Mouse (Mus musculus) lung, adult 18-20 months (tissue): ENCODE results near the gene D13Ertd608e.
"Not testable (repeated sequence)": the region's sequence is repeated elsewhere in the genome, so short reads cannot be mapped to it uniquely, and the experiment has no call there.

Experiments used
- DNase-seq, 2 experiments: peaks; one replicate each; pipeline ENCODE4 v3.0.0; 2022; ENCODE audit warnings: mixed read lengths in 2 of 2

The D13Ertd608e gene

GRCm38 (mm10) chr13:119835320-119836056, at the start of gene D13Ertd608e:
Gene D13Ertd608e (plus strand): TSS chr13:119836006.
- DNase-seq: peak; percentile 11 to 24

GRCm38 (mm10) chr13:119789851-119790717, 45.7 kb upstream of the D13Ertd608e start:
- peak; percentile 59 to 61 for DNase-seq

- DNase-seq: peak; percentile 94 to 95
Observed at GRCm38 (mm10) chr13:119790761-119791579, 44.8 kb upstream of the D13Ertd608e start, which contains the start of gene Zfp131. Gene Zfp131 (minus strand): TSS chr13:119790889.

GRCm38 (mm10) chr13:119791580-119792135, 44.1 kb upstream of the D13Ertd608e start:
- no peak for DNase-seq

GRCm38 (mm10) chr13:119792791-119793404, 42.9 kb upstream of the D13Ertd608e start:
- peak in 1 of 2 experiments; percentile 1 for DNase-seq

GRCm38 (mm10) chr13:119797656-119798055, 38.1 kb upstream of the D13Ertd608e start:
- DNase-seq: no peak

GRCm38 (mm10) chr13:119808937-119809336, 26.9 kb upstream of the D13Ertd608e start:
- DNase-seq: no peak

- no peak for DNase-seq
Observed at GRCm38 (mm10) chr13:119810031-119810430, 25.8 kb upstream of the D13Ertd608e start.

GRCm38 (mm10) chr13:119816798-119817197, 19.0 kb upstream of the D13Ertd608e start:
- DNase-seq: no peak

GRCm38 (mm10) chr13:119817579-119818206, 18.1 kb upstream of the D13Ertd608e start:
- DNase-seq: no peak

- not testable (repeated sequence) for DNase-seq
Observed at GRCm38 (mm10) chr13:119830116-119830515, 5.7 kb upstream of the D13Ertd608e start, which contains the start of gene AF067063. Gene AF067063 (minus strand): TSS chr13:119830216.

- peak; percentile 8 to 15 for DNase-seq
Observed at GRCm38 (mm10) chr13:119836324-119836811, 562 bp downstream of the D13Ertd608e start.

GRCm38 (mm10) chr13:119837719-119838337, 2.0 kb downstream of the D13Ertd608e start:
- DNase-seq: peak; percentile 21 to 25

GRCm38 (mm10) chr13:119839982-119840381, 4.2 kb downstream of the D13Ertd608e start:
- not testable (repeated sequence) for DNase-seq

- DNase-seq: not testable (repeated sequence)
Observed at GRCm38 (mm10) chr13:119862399-119862798, 26.6 kb downstream of the D13Ertd608e start.

- not testable (repeated sequence) for DNase-seq
Observed at GRCm38 (mm10) chr13:119864395-119864999, 28.7 kb downstream of the D13Ertd608e start.

- DNase-seq: not testable (repeated sequence)
Observed at GRCm38 (mm10) chr13:119886896-119887295, 51.1 kb downstream of the D13Ertd608e start.

GRCm38 (mm10) chr13:119894685-119895084, 58.9 kb downstream of the D13Ertd608e start, which contains the start of gene Tcstv1:
Gene Tcstv1 (minus strand): TSS chr13:119894785.
- not testable (repeated sequence) for DNase-seq
